Mouse (Mus musculus): ENCODE measurements around the gene Grk2. TPM values are rescaled to one million over a fixed set of nuclear protein-coding genes. Genes with fewer than 3 reads are reported as not detected.

The Grk2 gene
- total RNA-seq, 2 experiments from 2014 or later, result 165 to 173 TPM

DNA sequence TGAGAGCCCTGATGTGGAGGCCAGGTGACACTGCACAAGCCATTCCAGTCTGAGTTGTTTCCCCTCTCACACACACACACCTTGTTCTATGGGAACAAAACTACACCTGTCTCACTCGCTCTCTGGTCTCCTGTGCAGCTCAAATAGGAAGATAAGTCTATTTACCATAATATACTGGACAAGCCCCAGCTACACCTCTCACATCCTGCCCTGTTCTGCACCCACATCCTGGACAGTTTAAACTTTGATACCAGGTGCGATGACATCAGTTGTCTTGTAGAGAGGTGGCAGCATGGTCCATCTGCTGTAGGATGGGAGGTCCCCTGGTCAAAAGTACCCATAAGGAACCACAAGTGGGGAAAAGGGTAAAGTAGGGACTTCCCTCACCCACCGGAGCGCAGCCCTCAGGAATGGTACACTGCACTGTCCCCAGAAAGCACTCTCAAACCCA is 1.1 kb downstream of the Grk2 start:
- intact Hi-C loops (cut with DNase I), result no loop called here
- DNase-seq (ENCODE audit: low spot score in 2 of 2), result no peak

DNA sequence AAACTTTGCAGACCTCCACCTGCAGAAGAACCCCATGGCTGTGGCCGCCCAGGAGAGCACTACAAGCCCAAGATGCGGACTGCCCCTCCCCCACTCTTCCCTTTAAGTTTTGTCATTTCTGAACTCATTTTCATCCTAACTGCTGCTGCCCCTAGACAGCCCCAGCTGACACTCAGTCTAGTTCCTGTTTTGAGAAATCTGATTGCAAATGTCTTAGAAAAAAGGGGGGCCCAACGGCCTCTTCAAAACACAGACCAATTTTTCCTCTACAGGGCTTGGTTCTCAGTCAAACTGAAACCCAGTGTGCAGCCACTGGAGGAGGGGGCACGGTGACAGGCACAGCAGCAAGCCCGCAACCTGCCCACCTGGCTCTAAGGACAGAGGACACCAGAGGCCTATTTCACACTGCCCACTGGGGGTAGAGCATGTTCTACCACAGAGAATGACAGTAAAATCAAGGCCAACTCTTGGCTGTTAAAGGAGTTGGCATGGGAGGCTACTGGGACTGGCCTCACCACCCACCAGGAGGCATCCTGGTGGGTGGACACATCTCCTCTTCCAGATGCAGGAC is 1.7 kb downstream of the Grk2 start:
- no peak for DNase-seq (ENCODE audit: low spot score in 2 of 2)
- intact Hi-C loops (cut with DNase I), result no loop called here

DNA sequence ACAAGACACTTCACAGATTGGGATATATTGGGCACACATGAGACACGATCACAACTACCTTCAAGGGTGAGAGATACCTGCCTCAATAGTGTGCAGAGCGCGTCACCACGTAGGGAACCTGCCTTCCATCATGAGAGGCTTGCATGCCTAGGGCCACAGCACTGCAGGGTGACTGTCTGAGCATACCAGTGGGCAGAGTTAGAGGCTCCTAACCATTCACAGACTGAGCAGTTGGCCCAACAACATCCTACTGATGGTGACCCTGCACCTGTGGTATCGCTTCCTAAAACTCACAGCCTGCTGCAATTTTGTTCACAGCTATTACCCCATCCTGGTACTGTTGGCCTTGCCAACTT is 2.4 kb downstream of the Grk2 start:
- intact Hi-C loops (cut with DNase I), result no loop called here
- DNase-seq (ENCODE audit: low spot score in 2 of 2), result no peak

DNA sequence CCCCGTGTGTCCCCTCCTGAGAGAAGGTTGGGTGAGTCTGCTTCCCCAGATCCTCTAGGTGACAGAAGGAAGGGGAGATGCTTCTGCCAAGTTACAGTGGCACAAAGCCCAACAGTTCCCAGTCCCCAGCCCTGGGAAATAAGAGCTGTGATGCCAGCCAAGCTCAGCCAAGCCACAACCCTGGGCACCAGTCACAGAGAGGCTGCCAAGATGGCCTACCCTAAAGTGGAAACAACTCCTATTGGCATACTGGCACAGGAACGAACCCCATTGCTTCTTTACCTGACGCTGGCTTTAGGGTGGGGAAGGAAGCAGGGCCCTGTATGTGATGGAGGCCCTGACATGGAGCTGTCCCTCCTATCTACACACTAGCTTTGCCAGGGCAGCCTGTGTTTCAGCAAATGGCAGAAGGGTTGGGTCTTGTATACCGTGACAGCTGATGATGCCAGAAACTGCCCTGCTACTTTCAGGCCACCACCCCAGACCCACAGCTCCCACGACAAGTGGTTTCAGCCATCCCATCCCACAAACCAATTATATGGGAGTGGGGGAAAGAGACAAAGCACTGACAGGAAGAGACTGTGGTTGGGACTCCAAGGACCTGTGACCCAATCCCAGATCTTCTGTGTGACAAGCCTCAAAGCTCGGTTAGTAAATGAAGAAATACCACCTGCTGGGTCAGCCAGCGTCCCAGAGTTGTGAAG is 2.9 kb downstream of the Grk2 start:
- DNase-seq (ENCODE audit: low spot score in 2 of 2), result peak; percentile 45 to 54
- intact Hi-C loops (cut with DNase I), result no loop called here

DNA sequence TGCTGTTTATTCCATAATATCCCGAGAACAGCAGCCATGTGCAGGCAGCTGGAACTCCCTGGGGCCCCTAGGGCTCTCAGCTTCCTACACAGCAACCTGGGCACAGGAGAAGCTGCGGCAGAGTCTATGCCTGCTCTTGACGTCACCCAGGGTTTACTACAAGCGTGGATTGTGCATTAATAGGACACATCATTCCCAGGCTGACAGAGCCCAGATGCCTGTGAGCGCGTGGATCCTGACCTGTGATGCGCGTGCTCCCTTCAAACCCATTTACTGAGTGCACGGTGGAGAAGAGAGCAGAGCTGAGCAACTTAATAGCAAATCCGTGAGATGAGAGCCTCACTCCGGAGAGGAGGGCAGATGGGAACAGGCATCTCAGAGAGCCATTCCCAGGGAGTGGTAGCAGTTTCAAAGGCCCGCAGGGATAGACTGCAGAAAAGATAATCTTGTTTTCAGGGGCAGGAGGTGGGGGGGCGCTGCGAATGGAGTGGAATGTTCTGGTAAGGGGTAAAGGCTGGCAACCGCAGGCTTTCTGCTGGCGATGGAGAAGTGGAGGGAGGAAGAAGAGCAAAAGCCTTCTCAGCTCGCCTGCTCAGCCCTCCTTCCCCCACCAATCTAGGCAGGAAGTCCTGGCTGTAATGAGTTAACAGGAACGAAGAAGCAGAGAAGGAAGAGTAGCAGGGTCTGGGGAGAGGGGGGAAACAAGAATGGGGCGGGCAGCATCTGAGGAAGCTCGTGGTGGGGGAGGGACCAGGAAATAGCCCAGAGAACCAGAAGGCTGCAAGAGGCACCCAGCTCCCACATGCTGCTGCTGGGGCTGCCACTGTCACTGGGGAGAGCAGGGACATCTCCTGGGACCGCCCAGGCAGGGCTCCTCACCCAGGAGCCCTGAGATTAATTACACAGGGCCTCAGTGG is 4.0 kb downstream of the Grk2 start:
- DNase-seq (ENCODE audit: low spot score in 2 of 2), result peak; percentile 56 to 79
- intact Hi-C loops (cut with DNase I), result no loop called here

DNA sequence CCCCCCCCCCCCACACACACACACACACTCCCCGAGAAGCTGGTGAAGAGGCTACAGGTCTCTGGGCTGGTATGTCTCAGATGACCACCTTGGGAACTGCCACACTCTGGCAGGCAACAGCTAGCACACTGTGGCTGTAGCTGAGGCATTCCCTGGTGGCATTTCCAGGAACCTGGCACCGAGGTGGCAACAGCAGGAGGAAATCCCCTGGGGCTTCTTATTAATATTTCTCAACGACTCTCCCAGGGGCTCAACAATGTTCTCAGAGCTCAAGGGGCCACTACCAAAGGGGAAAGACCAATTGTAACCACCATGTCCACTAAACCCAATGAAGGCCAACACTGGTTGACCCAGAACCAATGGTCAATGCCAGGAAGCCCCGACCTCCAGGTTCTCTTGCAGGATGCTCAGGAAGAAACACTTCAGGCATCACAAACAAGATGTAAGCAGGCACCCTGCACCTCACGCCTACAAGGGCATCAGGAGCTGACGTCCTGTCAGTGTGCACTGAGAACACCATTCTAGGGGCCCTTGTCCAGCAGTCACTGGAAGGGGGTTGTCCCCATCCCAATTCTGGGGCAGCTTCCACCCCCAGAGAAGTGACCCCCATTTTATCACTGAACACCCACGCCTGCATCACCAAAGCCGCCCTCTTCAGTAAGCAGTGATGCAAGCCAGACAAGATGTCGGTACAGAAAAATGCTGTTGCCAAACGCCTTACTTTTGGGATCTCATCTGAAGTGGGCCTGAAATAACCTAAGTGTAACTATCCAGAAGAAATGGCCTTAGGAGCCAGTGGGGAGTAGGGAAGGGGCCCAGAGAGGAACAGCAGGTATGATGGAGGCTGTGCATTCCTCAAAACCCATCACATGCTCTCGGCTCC is 4.9 kb downstream of the Grk2 start:
- intact Hi-C loops (cut with DNase I), result no loop called here
- peak in 1 of 2 experiments; percentile 38 for DNase-seq (ENCODE audit: low spot score in 2 of 2)

DNA sequence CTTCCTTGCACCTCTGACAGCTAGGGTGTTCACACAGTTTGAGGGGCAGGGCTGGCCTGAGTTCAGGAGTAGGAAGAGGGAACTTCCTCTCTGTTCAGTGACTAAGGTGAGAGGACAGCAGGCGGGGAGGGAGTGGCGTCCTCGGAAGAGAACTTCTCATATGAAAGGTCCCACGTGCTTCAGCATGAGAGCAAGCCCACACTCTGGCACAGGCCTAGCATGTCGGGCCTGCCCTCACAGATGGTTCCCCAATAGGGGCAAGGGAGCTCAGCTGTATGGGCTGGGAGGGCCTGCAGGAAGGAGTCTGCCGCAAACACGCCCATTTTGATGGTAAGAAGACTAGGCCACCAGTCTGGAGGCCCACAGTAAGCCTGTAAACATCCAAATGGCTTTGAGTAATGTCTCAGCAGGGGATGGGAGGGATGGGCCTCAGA is 5.7 kb downstream of the Grk2 start:
- peak in 1 of 2 experiments; percentile 54 for DNase-seq (ENCODE audit: low spot score in 2 of 2)
- intact Hi-C loops (cut with DNase I), result no loop called here

DNA sequence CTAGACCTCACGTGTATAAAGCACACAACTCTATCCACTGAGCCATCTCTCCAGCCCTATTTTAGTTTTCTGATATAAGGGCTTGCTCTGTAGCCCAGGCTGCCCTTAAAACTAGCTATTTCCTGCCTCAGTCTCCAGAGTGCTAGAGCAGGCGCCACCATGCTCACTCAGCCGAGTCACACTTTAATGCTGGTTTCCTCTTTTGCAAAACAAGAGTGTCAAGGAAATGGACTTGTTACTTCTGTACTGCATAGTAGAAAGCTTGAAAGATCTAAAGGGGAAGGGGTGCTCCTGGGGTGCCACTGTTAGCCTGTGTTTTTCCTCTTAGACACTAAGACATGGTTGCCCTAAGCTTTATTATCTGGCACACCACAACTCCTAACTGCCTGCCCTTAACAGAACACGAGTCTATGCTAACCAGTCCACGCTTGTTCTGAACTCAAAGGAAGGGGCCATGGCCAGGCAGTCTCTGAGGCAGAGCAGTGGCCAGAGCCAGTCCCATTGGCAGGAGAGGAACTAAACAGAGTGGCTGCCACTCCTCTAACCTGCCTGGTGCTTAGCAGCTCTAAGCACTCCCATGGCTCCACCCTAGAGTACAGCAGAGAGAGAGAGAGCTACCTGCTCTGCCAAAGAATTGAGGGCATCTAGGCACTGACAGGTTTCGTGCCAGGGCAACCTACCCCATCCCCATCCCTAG is 6.3 kb downstream of the Grk2 start:
- no peak for DNase-seq (ENCODE audit: low spot score in 2 of 2)
- intact Hi-C loops (cut with DNase I), result no loop called here

DNA sequence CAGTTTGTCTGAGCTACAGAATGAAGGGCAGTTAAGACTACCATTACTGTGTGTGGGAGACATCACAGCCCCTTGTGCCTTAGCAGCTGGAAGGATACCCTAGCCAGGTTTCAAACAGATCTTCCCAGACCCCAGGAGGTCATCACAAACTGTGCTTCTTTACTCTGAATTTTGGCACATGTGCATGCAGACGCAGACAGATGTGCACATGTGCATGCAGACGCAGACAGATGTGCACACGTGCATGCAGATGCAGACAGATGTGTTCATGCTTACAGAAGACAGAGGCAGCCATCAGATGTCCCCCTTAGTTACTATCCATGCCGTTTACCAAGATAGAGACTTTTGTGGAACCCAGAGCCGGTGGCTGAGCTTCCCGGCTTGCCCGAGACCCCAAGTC is 6.9 kb downstream of the Grk2 start:
- DNase-seq (ENCODE audit: low spot score in 2 of 2), result no peak
- intact Hi-C loops (cut with DNase I), result no loop called here

DNA sequence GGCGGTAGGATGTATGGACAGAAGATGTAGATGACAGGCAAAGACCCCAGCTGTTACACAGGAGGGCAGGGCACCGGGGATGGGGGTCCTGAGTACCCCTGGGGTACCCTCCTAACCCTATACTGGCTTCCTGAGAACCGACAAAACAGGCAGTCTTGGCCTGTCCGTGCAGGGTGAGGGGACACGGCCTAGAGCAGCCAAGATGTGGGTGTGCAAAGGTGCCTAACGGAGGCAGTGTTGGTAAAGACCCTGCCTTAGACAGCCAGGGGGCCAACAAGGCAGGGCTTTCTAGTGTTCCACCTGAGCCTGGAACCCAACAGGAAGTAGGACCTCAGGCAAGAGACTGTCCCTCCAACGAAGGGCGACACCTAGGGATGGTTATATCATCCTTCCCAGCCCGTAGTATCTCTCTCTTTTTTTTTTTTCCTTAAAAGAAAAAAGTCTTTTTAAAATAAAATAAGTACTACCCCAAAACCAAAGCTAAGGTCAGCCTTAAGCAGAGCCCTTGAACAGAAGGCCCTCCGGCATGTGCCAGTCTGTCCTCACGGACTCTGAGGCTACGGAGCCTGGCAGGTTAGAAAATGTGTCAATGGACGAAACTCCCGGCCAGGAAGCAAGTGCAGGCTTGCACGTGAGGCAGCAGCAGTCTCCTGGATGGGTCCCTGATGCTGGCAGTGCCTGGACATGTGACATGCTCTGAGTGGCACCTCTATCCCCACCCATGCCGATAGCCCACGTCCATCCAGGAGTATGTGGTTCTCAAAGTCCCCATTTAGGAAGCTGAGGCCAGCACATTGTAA is 7.5 kb downstream of the Grk2 start:
- no peak for DNase-seq (ENCODE audit: low spot score in 2 of 2)
- intact Hi-C loops (cut with DNase I), result no loop called here

DNA sequence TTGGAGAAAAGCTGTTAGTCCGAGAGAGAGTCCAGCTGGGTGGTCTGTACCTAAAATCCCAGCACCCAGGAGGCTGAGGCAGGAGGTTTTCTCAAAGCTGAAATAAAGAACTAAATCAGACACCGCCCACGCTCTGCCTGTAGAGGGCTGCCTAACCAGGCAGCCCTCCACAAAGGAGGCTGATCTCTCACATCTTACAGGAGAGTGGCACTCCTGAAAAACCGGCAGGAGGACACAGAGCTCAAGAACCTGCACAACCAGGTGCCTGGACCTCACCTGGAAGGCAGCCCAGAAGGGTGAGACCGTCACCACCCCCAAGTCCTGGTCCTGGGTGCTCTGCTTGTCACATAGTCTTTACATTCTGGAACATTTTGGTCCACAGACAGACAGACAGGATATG is 8.2 kb downstream of the Grk2 start:
- intact Hi-C loops (cut with DNase I), result no loop called here
- no peak for DNase-seq (ENCODE audit: low spot score in 2 of 2)

DNA sequence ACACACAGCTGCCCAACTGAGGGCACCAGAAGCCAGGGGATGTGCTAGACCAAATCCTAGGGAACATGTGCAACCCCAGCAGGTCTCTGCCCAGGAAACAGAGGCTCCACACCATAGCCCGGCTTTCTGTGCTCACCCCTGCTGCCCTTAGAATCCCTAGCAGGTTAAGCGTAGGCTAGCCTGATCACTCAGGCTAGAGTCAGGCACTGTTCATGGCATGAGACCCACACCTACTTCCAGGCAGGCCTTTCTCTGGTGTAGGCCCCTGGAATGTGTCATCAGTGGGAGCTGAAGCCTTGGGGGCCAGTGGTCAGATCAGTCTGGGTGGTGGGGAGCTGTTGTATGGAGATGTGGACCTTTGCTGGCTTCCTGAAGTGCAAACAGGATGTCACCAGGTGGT is 9.4 kb downstream of the Grk2 start:
- DNase-seq (ENCODE audit: low spot score in 2 of 2), result no peak
- intact Hi-C loops (cut with DNase I), result no loop called here

DNA sequence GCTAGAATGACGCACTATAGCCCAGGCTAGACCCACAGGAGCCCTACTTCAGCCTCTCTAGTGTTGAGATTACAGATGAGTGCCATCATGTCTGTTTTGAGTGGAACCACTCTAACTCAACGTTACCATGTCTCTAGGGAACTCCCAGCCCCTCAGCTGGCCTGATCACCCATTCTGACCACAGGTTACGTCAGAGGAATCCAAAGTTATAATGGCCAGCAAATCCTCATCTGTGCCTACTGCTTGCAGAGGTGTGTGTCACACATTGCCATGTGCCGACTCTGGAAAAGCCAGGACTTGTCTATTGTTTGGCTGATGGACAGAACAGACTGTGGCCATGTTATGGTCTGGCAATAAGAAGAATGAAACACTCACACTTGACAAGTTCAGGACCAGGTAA is 10.6 kb downstream of the Grk2 start:
- intact Hi-C loops (cut with DNase I), result no loop called here
- DNase-seq (ENCODE audit: low spot score in 2 of 2), result no peak

DNA sequence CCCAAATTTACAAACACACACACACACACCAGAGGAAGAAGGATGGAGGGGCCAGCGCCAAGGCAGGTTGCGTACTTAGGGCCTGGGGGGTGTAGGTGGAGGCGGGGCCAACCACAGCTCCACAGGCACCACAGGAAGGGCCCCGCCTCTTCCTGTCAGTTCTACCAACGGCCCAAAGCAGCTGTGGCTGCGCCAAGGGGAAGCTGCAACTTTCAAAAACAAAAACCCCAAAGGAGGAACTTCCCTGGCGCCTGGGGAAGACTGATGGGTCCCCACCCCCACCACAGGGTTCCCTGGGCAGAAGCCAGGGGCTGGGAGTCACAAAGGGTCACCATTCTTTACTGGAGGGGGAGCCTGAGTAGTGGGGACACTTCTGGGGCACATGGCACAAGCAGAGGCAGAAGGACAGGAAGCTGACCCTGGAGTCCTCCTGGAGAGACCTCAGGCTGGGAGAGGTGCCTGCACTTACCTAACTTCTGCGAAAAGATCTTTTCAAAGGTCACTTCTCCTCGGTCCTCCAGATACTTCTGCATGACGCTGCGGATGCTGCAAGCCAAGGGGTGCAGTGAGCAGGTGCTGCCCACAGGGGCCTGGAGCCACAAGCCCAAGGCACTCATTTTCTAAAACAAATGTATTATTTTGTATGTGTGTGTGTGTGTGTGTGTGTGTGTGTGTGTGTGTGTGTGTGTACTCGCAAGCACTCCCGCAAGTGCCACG is 11.5 kb downstream of the Grk2 start:
- peak; percentile 45 to 65 for DNase-seq (ENCODE audit: low spot score in 2 of 2)
- intact Hi-C loops (cut with DNase I), result no loop called here

DNA sequence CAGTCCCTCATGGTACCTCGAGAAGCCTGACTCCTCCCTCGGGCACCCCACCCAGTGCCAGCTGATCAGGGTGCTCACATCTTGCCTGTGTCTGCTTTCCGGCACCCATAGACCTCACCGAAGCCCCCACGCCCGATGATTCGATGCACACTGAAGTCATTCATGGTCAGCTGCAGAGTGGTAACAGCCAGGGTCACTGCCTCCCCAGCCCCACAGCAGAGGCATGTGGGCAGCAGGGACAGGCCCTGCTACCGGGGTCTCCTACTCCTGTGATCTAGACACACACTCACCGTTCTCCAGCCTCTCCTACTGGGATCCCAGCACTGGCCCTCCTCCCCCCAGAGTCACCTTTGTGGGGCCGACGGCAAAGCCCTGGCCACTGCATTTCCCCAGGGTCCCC is 14.9 kb downstream of the Grk2 start:
- intact Hi-C loops (cut with DNase I), result no loop called here
- no peak for DNase-seq (ENCODE audit: low spot score in 2 of 2)

DNA sequence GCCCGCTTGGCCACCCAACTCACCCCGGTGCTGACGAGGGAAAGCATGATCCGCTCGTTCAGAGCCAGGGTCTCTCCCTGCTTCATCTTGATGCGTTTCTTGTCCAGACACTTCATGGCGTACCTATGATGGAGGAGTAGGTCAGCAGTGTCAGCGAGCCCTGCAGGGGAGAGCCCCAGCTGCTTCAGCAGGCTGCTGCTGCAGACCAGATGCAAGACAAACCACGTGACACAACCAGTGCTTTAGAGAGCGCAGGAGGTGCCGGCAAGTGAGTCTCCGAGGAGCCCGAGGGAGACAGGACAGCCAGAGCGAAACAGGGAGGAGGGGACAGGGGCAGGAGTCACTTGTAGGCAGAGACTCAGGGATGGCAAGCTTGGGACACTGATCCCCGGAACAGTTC is 15.3 kb downstream of the Grk2 start:
- no peak for DNase-seq (ENCODE audit: low spot score in 2 of 2)
- intact Hi-C loops (cut with DNase I), result no loop called here

DNA sequence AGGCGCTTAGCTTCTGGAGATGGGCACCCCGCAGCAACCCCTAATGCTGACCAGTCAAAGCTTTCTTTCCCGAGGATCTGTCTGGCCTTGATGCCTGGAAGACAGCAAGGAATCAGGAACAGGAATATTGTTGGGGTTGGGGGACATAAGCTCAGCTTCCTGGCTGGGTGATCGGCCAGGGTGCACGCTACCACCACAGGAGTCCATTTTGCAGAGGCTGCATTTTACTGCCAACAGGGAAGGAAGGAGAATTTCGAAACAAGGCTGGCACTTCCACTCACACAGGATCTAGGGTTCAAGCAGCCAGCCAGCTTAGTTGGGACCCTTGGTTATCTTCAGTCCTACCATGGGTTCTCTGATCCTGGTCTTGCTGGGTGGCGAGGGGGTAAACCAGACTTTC is 22.4 kb downstream of the Grk2 start:
- intact Hi-C loops (cut with DNase I), result no loop called here
- DNase-seq (ENCODE audit: low spot score in 2 of 2), result no peak
